Mouse (Mus musculus) erythroblast, adult 5-6 weeks (primary cell): ENCODE results near the gene Shisa5. TPM values are rescaled to one million over a fixed set of nuclear protein-coding genes. Genes with fewer than 3 reads are reported as not detected.

ENCODE experiments used
- ATAC-seq: replicated peaks from 2 replicates; pipeline ENCODE4 v1.8.0; 2016; ENCODE audit warnings: moderate number of reproducible peaks, mild to moderate bottlenecking, moderate TSS enrichment, inconsistent platforms; ENCODE audit not compliant: poor library complexity, low FRiP score, severe bottlenecking
- total RNA-seq, 2 experiments: library from RNA; stranded (forward) in 1 of 2; stranded (reverse) in 1 of 2; fragments of 150-400 nt in 1 of 2; fragments of 200-764, 138-1000 nt in 1 of 2; gene quantifications; 2 replicates each; pipeline versions ENCODE4 v1.2.3 to v1.2.4; 2015 to 2017; ENCODE audit warnings: low replicate concordance in 2 of 2

The Shisa5 gene
- total RNA-seq, 2 experiments from 2014 or later, result 14.6 to 51.4 TPM

DNA sequence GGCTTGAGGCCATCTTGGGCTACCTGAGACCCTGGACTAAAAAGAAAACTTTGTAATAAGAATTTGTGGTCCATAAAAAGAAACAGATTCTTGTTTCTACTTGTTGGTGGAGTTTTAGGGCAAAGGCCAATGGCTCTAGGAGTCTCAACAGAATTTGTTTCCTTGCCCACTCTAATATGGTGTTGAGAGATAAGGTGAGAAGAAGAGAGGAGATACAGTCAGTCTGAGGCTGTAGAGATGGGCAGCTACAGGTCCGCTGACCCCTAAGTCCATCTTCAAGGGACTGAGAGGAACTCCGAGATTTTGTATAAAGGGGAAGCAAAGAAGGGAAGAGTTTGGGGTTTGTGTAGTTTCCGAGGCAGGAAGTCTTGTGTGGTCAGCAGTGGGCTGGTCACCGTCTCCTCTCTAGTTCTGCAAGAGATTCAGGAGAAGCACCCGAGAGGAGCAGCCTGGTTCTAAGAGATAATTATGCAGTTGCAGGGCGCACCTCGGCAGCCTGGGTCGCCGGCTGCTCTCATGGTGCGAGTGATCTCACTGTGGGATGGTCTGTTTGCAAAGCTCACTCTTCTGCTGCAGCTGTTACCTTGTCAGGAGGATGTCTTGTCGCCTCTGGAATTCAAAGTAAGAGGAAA, 21.3 kb upstream of the Shisa5 start:
- ATAC-seq, result peak; percentile 79

DNA sequence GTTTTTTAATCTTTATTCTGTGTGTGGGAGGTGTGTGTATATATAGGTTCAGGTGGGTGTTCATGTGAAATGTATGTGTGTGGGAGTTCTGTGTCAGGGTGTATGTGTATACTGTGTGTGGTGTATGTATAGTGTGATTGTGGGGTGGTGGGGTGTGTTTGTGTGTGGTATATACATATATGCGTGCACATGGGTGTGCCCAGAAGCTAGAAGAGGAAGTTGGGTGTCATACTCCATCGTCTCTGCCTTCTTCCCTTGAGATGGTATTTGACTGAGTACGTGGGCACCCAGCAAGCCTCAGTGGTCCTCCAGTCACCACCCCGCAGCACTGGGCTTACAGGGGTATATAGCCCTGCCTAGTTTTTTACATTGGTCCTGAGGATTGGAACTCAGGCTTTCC, 16.9 kb upstream of the Shisa5 start:
- no peak for ATAC-seq

DNA sequence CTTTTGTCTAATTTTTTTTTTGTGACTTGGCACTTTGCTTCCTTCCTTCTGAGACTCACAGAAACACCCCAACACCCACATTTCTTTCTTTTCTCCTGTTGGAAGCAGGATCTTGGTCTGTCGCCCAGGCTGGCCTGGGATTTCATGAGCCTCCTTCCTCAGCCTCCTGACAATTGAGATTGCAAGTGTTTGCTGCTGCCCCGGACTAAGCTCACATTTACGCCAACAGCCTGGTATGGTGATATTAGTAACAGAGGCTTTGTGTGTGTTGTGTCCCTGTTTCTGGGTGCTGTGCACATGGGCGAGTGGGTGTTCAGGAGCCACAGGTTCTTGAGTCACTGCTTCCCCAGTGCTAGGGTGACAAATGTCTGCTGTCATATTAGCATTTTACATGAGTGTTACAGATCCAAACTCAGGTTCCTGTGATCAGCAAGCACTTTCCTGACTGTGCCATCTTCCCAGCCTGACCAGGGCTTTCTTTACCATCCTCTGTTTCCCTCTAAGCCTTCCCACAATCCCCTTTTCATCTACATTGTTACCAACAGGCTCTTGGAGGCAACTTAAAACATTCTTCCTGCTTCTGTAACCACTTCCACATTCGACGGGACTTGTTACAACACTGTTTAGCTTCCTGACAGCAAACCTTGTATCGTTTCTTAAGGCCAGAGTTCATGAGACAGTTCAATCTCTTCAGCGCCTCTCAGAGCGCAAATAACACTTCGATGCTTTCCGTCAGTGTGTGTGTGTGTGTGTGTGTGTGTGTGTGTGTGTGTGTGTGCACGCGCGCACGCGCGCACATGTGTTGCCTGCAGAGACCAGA, 15.3 kb upstream of the Shisa5 start:
- no peak for ATAC-seq

DNA sequence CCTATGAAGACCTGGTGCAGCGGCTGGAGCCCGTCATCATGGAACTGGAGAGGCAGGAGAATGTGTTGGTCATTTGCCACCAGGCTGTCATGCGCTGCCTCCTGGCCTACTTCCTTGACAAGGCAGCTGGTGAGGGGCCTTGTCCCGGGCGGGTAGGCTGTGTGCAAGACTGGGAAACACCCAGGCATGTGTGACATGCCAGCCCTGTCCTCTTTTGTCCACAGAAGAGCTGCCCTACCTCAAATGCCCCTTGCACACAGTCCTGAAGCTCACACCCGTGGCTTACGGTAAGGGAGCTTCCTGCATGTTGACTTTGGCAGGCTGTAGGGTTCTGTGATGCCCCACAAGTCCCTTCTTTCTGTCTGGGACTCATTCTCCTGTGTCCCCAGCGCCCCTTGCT, 10.8 kb upstream of the Shisa5 start:
- no peak for ATAC-seq

DNA sequence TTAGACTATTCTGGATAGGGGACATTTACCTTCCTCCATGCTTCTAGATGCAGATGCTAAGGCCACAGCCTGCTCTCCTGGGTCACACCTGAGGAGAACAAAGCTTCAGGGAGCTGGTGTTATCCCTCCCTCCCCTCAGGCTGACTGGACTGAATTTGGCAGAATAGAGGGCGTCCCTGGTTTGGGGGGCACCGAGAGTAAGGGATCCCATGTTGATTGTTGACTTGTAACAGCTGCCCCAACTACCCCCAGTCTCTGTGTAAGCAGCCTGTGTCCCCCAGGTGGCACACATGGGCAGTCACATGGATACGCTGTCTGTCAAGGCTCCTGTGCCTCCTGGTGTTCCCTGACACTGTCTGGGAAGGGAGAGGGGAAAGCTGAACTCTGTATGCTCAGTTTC, 9.9 kb upstream of the Shisa5 start:
- no peak for ATAC-seq

DNA sequence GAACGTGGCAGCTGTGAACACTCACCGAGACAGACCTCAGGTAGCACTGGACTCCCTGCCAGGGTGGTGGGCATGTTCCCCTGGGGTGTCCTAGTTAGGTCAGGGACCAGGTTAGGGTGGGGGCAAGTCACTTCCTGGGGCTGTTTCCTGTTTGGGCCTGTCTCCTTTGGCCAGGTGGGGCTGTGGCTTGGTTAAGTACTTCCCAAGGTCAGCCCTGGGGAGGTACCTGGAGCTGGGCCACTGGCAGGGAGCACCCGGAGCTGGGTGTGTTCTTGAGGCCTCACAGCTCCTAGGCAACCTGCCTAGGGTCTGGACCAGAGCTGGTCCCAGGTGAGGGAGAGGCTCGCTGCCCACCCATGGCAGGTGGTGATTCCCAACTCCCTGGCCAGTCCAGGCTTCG, 9.4 kb upstream of the Shisa5 start:
- ATAC-seq, result no peak

DNA sequence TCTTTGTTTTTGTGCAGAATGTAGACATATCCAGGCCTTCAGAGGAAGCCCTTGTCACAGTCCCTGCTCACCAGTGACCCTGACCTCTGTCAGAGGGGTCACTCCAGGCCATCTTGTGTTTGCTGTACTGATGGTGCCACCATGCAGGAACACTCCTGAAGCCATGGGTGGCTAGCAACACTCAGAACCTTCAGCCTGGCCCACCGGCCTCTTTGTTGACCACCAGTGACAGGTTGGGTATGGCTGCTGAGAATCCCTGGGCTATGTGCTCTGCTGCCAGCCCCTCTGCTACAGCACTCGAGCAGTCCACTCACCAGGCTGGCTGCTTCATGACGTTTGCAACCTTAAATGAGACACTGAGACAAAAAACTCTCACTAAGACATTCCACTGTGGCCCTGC, 8.1 kb upstream of the Shisa5 start:
- ATAC-seq, result no peak

DNA sequence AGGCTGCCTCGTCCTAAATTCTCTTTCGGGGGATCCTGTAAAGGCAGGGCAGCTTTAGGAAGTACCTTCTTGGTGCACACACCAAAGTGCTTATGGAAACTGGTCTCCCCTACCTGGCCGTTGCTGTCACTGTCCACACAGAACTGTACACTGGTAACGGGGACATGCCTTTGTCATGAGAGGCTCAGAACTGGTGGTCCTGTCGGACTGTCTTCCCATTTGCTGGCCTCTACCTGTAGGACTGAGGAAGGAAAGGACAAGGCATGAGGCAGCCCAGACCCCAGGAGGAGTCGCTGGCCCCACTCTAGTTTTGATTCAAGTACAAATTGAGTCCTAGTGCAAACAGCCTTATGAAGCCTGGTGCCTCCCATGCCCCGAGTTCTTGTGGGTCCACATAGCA, 7.4 kb upstream of the Shisa5 start:
- ATAC-seq, result no peak

DNA sequence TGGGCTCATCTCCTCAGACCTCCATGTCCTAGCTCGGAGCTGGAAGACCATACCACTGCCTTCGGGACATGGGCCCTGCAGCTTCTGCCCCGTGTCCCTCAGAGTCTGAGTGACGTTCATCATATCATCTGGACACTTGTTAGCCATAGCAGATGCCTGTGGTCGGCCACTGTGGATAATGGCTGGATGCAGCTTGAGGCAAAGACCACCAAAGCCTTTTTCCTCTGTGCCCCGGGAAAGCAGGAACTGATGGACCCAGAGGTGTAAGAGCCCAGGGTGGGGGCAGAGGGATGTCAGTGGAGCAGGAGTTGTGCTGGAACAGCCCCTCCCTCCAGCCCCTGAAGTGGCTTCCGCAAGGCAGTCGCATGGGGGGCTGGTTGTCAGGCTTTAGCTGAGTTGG, 6.7 kb upstream of the Shisa5 start:
- no peak for ATAC-seq

DNA sequence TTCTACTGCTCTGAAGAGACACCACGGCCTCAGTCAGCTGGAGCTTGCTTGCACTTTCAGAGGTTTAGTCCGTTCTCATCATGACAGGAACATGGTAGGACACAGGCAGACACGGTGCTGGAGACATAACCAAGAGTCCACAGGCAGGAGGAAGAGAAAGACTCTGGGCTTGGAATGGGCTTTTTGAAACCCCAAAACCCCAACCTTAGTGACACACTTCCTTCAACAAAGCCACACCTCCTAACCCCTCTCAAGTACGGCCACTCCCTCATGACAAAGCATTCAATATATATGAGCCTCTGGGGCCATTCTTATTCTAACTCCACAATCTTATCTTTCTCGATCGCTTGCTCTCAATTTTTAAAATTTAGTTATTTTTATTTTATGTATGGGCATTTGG, 5.9 kb upstream of the Shisa5 start:
- no peak for ATAC-seq

DNA sequence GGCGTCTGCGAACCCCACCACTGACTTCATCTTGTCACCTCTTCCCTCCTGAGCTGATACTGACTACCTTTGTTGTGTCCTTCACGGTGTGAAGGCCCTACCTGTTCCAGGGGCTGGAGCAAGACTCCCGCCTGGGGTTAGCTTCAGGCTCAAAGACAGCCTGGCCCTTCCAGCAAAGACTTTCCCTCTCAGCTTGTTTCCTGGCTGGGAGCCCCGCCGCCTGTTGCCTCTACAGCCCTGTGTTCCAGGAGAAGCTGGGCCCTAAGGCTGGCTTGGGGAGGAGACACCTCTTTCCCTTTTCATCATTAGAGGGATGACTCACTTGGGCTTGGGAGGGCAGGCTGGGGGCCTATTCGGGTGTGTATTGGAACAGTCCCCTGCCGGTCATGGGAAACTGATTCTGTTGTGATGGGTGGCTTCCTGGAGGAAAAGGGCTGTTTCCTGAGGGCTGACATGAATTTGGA, 568 bp downstream of the Shisa5 start:
- peak; percentile 35; the same call in 1 of the 2 replicates for ATAC-seq

DNA sequence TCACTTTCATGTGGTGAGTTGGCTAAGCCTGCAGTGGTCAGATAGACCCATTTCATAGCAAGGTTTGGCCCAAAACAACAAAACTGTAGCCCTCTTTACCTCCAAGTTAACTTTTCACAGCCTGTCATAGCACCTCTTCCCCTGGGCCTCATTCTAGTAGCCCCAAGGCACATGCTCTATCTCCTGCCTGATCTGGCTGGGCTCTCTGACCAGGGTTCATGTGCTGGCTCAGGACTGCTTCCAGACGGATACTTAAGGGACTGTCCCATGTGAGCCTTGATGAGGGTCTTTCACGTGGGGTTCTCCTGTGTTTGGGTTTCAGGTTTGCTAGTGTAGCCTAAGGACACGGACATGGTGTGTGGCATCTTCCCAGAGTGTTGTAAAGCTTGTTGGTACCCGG, 1.3 kb downstream of the Shisa5 start:
- no peak for ATAC-seq

DNA sequence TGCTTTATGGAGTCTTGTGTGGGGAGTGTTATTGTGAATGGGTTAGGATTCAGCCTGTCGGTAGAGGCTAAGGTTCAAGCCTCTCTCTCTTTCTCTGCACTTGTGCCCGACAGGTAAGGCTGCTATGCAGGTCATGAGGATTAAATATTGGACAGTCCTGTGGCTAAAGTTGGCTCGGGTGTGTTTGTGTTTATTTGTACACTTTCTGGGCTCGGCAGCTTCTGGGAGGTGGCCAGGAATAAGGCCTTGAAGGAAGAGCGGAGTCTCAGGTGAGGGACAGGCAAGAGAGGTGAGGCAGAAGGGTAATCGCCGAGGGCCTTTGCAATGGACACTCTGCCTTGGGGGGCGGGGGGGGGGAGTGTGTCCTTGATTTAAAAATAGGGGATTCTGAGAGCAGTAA, 1.9 kb downstream of the Shisa5 start:
- ATAC-seq, result no peak

DNA sequence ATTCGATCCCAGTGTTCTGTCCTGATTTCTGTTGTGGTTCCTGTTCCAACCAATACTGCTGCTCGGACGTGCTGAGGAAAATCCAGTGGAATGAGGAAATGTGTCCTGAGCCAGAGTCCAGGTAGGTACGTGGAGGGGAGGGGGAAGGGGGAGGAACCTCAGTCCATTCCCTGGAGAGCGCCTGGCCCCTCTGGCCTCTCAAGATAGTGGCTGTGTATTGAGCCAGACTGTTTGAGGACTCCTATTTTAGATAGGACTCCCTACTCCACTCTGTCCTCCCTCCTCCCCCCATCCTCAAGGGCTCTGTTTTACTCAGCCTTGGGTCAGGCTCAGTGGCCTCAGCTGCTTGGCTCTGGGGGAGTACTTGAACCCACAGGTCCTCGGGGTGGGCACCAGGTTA, 2.5 kb downstream of the Shisa5 start:
- no peak for ATAC-seq

DNA sequence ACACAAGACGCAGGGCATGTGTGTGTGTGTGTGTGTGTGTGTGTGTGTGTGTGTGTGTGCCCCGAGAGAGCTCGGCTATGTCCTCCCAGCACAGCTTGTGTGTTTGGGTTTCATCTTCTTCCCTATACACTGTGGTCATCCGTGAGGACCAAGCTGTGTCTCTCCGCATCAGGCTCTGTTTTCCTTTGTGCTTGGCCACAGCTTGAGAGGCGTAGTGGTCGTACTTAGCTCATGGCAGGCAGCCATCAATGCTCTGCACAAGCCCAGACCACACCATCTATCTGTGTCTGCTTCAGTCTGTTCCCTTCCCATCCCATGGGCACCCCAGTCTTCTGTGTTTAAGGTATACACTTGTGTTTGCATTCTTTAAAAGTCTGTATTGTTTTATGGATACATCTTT, 3.0 kb downstream of the Shisa5 start:
- ATAC-seq, result no peak

DNA sequence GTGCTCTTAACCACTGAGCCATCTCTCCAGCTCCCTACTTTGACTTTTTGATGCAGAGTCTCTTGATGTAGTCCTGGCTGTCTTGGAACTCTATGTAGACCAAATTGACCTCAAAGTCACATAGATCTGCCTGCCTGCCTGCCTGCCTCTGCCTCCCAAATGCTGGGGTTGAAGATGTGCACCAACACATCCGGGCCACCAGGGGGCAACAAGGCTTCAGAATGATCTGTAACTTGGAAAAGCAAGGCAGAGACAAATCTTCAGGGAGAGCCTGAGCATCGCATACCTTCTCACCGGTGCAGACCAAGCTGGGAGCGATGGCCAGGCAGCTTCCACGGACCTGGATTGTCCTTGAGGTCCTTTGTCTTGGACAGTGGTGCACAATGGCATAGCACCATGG, 7.9 kb downstream of the Shisa5 start:
- peak; percentile 93 for ATAC-seq

DNA sequence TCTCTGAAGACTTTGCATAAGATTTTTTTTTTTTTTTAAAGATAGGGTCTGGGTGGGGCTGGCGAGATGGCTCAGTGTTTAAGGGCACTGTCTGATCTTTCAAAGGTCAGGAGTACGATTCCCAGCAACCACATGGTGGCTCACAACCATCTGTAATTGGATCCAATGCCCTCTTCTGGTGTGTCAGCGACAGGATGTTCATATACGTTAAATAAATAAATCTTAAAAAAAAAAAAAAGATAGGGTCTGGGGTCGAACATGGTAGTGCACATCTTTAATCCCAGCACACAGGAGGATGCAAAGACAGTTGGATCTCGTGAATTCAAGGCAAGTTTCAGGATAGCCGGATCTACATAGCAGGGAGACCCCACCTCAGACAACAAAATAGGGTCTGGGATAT, 11.0 kb downstream of the Shisa5 start:
- no peak for ATAC-seq

DNA sequence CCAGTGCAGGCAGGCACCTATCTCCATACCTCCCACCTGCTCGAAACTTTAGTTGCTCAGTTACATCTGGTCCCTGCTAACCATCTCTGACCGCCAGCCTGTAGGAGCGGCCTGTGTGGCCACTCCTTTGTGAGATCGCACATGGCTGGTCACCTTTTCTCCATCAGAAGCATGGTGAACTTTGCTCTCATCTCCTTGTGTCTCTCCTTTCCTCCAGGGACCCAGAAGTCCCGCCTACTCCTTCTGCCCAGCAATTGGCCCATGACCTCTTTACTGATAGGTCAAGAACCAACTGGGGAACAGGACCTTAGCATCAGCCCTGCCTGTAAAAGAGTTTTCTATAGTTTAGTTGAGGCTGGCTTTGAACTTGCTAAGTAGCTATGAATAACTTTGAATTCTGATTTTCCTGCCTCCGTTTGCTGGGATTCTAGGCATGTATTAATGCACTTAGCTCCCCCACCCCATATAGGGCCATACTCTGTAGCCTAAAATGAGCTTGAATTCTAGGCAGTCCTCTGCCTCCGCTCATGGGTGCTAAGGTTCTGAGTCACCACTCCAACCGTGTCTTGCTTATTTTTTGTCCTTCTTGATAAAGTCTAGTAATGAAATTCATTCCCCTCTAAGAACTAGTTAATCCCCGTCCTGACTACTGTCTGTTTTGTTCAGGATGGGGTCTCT, 11.8 kb downstream of the Shisa5 start:
- ATAC-seq, result no peak

DNA sequence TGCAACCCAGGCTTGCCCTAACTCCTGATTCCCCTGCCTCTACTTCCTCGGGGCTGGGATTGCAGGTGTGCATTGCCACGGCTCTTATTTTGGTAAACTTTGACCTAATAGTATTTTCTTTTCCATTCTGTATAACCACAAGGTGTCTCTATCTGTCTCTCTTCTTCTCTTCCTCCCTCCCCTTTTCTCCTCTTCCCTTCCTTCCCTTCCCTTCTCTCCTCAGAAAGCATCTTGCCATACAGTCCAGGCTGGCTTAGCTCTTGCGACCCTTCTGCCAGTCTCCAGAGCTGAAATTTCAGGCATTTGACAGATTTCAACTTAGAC, 12.3 kb downstream of the Shisa5 start:
- ATAC-seq, result no peak

DNA sequence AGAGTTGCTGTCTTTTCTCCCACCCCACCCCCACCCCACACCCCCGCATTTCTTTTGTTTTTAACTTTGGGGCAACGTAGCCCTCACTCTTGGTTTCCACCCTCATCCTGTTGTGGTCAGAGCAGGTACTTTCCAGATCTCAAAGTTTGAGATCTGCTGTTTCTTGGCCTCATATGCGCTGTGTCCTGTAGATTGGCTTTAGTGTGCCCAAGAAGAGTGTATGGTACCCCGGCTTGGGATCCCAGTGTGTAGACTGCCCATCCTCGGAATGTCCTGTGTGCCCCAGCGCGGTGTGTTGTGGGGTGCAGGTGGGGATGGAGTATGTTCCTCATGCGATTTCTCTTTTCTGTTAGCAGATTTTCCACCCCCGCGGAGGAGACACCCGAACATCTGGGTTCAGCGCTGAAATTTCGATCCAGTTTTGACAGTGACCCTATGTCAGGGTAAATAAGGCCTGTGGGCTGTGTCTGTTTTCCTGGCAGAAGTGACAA, 12.7 kb downstream of the Shisa5 start:
- ATAC-seq, result no peak
